Mouse (Mus musculus) myocyte (in vitro differentiated cells): ENCODE results near the gene Srp72.

Source experiments
- CEBPB ChIP-seq: IDR thresholded peaks from 2 replicates; pipeline ENCODE4 v1.6.1; 2011; ENCODE audit warnings: mild to moderate bottlenecking, moderate library complexity; ENCODE audit not compliant: poor library complexity, insufficient read depth, severe bottlenecking
- E2F4 ChIP-seq: IDR thresholded peaks from one replicate; pipeline ENCODE4 v1.6.1; 2011; ENCODE audit warnings: mild to moderate bottlenecking, control low read depth, moderate library complexity; ENCODE audit not compliant: insufficient read depth
- MAX ChIP-seq: IDR thresholded peaks from one replicate; pipeline ENCODE4 v1.6.1; 2011; ENCODE audit warnings: low read depth, mild to moderate bottlenecking, control low read depth
- MYOD1 ChIP-seq, 3 experiments: IDR thresholded peaks; one replicate each; pipeline ENCODE4 v1.6.1; 2011; ENCODE audit warnings: control low read depth in 2 of 3, low read depth in 2 of 3, mild to moderate bottlenecking in 2 of 3, moderate library complexity in 1 of 3; ENCODE audit not compliant: insufficient read length in 2 of 3, control insufficient read depth in 1 of 3
- MYOG ChIP-seq, 3 experiments: IDR thresholded peaks; one replicate each; pipeline ENCODE4 v1.6.1; 2011; ENCODE audit warnings: control low read depth in 2 of 3, low read depth in 2 of 3, mild to moderate bottlenecking in 2 of 3; ENCODE audit not compliant: insufficient read length in 2 of 3, control insufficient read depth in 1 of 3, insufficient read depth in 1 of 3
- POLR2A ChIP-seq: IDR thresholded peaks from one replicate; pipeline ENCODE4 v1.6.1; 2011; ENCODE audit warnings: low read depth, mild to moderate bottlenecking, control low read depth, moderate library complexity; ENCODE audit not compliant: insufficient read length
- POLR2AphosphoS2 ChIP-seq: IDR thresholded peaks from one replicate; pipeline ENCODE4 v1.6.1; 2011; ENCODE audit warnings: low read depth, control low read depth; ENCODE audit not compliant: insufficient read length
- REST ChIP-seq: IDR thresholded peaks from one replicate; pipeline ENCODE4 v1.6.1; 2011; ENCODE audit warnings: mild to moderate bottlenecking, control low read depth, moderate library complexity; ENCODE audit not compliant: insufficient read depth, insufficient read length
- SRF ChIP-seq: IDR thresholded peaks from one replicate; pipeline ENCODE4 v1.6.1; 2011; ENCODE audit warnings: low read depth; ENCODE audit not compliant: control insufficient read depth, insufficient read length
- TCF12 ChIP-seq: IDR thresholded peaks from one replicate; pipeline ENCODE4 v1.6.1; 2011; ENCODE audit warnings: mild to moderate bottlenecking, control low read depth; ENCODE audit not compliant: poor library complexity, insufficient read depth, severe bottlenecking
- TCF3 ChIP-seq: IDR thresholded peaks from one replicate; pipeline ENCODE4 v1.6.1; 2011; ENCODE audit warnings: low read depth, control low read depth; ENCODE audit not compliant: insufficient read length
- USF1 ChIP-seq: IDR thresholded peaks from one replicate; pipeline ENCODE4 v1.6.1; 2011; ENCODE audit warnings: low read depth, mild to moderate bottlenecking, control low read depth, moderate library complexity

GRCm38 (mm10) chr5:76957954-76958353 lies 16.5 kb upstream of the Srp72 start:
- TF ChIP-seq POLR2A: no peak
- TF ChIP-seq E2F4: no peak
- no peak for TF ChIP-seq MAX
- TF ChIP-seq TCF12: no peak
- TF ChIP-seq CEBPB: no peak
- no peak for TF ChIP-seq MYOG (IDR thresholded peaks at IDR 0.05; ENCODE audit: control insufficient read depth in 1 of 3, insufficient read depth in 1 of 3, insufficient read length in 2 of 3, low read depth in 2 of 3)
- TF ChIP-seq USF1: no peak
- no peak for TF ChIP-seq REST
- no peak for TF ChIP-seq POLR2AphosphoS2
- TF ChIP-seq MYOD1 (IDR thresholded peaks at IDR 0.05; ENCODE audit: control insufficient read depth in 1 of 3, insufficient read length in 2 of 3, low read depth in 2 of 3): no peak
- no peak for TF ChIP-seq SRF
- TF ChIP-seq TCF3: no peak
